Mouse (Mus musculus): ENCODE data around the gene Cfap44.

DNA sequence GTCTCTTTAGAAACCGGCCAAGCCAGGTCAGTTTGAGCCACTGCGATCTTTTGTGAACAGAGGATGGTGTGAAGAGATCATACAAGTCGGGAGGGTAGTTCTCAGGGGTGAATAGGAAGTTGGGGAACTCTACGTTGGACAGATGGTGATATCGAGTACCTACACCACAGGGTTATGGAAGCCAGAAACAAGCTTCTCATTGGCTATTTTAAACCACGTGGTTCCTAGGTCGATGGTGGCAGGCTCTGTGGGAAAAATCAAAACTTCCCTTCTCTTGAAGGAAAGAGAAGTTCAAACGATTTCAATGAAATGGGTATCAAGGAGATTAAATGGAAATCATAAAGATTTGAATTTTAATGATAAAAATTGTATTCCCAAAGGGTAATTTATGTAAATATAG lies 27.1 kb downstream of the Cfap44 start:
- TF ChIP-seq EP300 (IDR thresholded peaks at IDR 0.05; ENCODE audit: low read depth): no peak
- no peak for TF ChIP-seq CTCF (IDR thresholded peaks at IDR 0.05; ENCODE audit: low read depth)
